Mouse (Mus musculus) neural tube, embryonic 15.5 days (tissue): ENCODE results near the gene Col7a1. TPM values are rescaled to one million over a fixed set of nuclear protein-coding genes. Genes with fewer than 3 reads are reported as not detected.

Experiments used
- ATAC-seq: fragments of 200-750 bp; cut with Nextera tagmentation; 2 replicates; pipeline ENCODE4 v1.8.0; 2017; ENCODE audit warnings: mild to moderate bottlenecking, moderate TSS enrichment, moderate library complexity; ENCODE audit not compliant: low FRiP score
- H3K27ac ChIP-seq: fragments of 300-500 bp; sonication (generic); replicated peaks from 2 replicates; pipeline ENCODE4 v1.5.1; 2015; ENCODE audit warnings: mild to moderate bottlenecking, inconsistent platforms
- H3K27me3 ChIP-seq: fragments of 300-500 bp; sonication (generic); replicated peaks from 2 replicates; pipeline ENCODE4 v1.6.1; 2015; ENCODE audit warnings: inconsistent platforms
- H3K36me3 ChIP-seq: fragments of 300-500 bp; sonication (generic); 2 replicates; pipeline ENCODE4 v1.6.1; 2015; ENCODE audit warnings: inconsistent platforms
- H3K4me1 ChIP-seq: fragments of 300-500 bp; sonication (generic); 2 replicates; pipeline ENCODE4 v1.6.1; 2015; ENCODE audit warnings: inconsistent platforms
- H3K4me2 ChIP-seq: fragments of 300-500 bp; sonication (generic); 2 replicates; pipeline ENCODE4 v1.6.1; 2015; ENCODE audit warnings: inconsistent platforms, mild to moderate bottlenecking, moderate library complexity
- H3K4me3 ChIP-seq: fragments of 300-500 bp; sonication (generic); replicated peaks from 2 replicates; pipeline ENCODE4 v1.5.1; 2015; ENCODE audit warnings: mild to moderate bottlenecking, inconsistent platforms
- H3K9ac ChIP-seq: fragments of 300-500 bp; sonication (generic); replicated peaks from 2 replicates; pipeline ENCODE4 v1.6.1; 2015; ENCODE audit warnings: mild to moderate bottlenecking, inconsistent platforms
- H3K9me3 ChIP-seq: fragments of 300-500 bp; sonication (generic); replicated peaks from 2 replicates; pipeline ENCODE4 v1.6.1; 2016; ENCODE audit warnings: inconsistent platforms
- WGBS: fragments of 180-500 bp; shearing (Covaris S2); methylation state at CpG from one replicate; pipeline ENCODE4 v1.1.7; 2015; ENCODE audit warnings: mixed read lengths; 5-methylcytosine and 5-hydroxymethylcytosine counted together
- polyA plus RNA-seq: library from polyadenylated mRNA; unstranded; fragments of >200 nt; fragmentation: Nextera tagmentation; extraction: Ambion mirVana; gene quantifications from 2 replicates; pipeline ENCODE4 v1.2.1, GENCODE M21; 2015

The Col7a1 gene
- polyA plus RNA-seq, 1 experiment from 2014 or later: 1.8 TPM

- 88% methylated on average over 13 of the region's 13 CpGs for WGBS
- ATAC-seq: no peak; the same call in 1 of the 2 replicates
- no peak overlapping the region for H3K27ac ChIP-seq
Observed at GRCm38 (mm10) chr9:108949231-108949966, 4.0 kb upstream of the Col7a1 start.

DNA sequence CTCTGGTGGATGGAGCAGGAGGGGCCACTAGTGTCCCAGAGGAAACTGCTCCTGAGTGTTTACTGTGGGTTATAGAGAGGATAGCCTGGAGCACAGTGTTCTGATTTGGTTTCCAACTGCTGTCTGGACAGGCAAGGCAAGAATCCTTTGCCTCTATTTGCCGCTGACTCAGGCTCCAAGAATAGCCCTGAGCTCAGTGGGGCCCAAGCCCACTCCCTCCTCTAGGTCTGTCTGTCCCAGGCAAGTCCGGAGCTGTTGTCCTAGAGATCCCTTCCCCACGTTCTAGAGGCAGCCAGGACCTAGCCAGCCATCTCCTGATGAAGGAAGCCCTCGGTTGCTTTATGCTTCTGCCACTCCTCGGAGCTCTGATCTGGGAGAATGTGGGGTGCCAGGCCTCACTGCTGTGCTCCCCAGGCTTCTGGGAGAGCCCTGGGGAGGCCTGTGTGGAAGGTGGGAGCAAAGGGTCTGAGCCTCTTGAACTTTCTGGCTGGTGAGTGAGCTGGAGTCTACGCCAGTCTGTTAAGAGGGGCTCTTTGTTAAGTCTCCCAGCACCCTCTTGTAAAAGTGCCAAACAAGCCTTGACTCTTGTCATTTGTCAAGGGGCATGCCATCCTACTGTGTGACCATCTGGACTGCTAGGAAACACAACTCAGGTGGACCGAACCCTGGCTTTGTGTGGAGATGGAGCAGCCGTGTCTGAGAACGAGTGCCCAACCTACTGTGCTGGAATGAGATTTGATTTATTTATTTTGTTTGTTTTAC lies 3.2 kb upstream of the Col7a1 start:
- Histone ChIP-seq H3K9ac (no peak overlapping the region), H3K27ac (peak overlapping the region; percentile 45), H3K4me3 (no peak overlapping the region), H3K36me3 (peaks cover 52% of the 10 kb centered on the region), H3K9me3 (no peaks in the 10 kb centered on the region), H3K27me3 (peaks cover 23% of the 10 kb centered on the region), H3K4me2 (no peak overlapping the region), H3K4me1 (no peaks in the 10 kb centered on the region)
- ATAC-seq: no peak
- WGBS: 86% methylated on average over 9 of the region's 9 CpGs

More at GRCm38 (mm10) chr9:108949231-108949966, 4.0 kb upstream of the Col7a1 start:
- Histone ChIP-seq H3K4me2 (no peak overlapping the region), H3K36me3 (peaks cover 59% of the 10 kb centered on the region), H3K4me1 (no peaks in the 10 kb centered on the region), H3K9me3 (no peaks in the 10 kb centered on the region), H3K9ac (no peak overlapping the region), H3K27me3 (peaks cover 23% of the 10 kb centered on the region), H3K4me3 (no peak overlapping the region)

GRCm38 (mm10) chr9:108955241-108955640 lies 1.9 kb downstream of the Col7a1 start:
- Histone ChIP-seq H3K9me3 (no peaks in the 10 kb centered on the region), H3K27ac (no peak overlapping the region), H3K4me3 (no peak overlapping the region), H3K4me1 (no peaks in the 10 kb centered on the region), H3K9ac (no peak overlapping the region), H3K36me3 (peaks cover 3% of the 10 kb centered on the region), H3K4me2 (no peak overlapping the region), H3K27me3 (peaks cover 23% of the 10 kb centered on the region)
- 91% methylated on average over 11 of the region's 11 CpGs for WGBS
- no peak for ATAC-seq

DNA sequence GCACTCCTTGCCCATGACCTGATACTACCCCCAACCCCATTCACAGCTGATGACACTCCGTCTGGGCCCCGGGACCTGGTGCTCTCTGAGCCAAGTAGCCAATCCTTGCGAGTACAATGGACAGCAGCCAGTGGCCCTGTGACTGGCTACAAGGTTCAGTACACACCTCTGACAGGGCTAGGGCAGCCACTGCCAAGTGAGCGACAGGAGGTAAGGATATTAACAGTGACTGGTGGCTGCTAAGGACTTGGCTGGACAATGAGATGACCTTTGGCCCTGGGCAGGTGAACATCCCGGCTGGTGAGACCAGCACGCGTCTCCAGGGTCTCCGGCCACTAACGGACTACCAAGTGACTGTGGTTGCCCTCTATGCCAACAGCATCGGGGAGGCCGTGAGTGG lies 2.5 kb downstream of the Col7a1 start:
- Histone ChIP-seq H3K9ac (no peak overlapping the region), H3K36me3 (no peaks in the 10 kb centered on the region), H3K4me3 (no peak overlapping the region), H3K4me1 (no peaks in the 10 kb centered on the region), H3K27me3 (peaks cover 23% of the 10 kb centered on the region), H3K9me3 (no peaks in the 10 kb centered on the region), H3K4me2 (no peak overlapping the region), H3K27ac (no peak overlapping the region)
- no peak for ATAC-seq
- 92% methylated on average over 11 of the region's 11 CpGs for WGBS

- H3K9me3 ChIP-seq: no peaks in the 10 kb centered on the region
- H3K9ac ChIP-seq: no peak overlapping the region
- H3K36me3 ChIP-seq: no peaks in the 10 kb centered on the region
- H3K4me3 ChIP-seq: no peak overlapping the region
- no peaks in the 10 kb centered on the region for H3K27me3 ChIP-seq
- no peak for ATAC-seq
- H3K4me1 ChIP-seq: no peaks in the 10 kb centered on the region
- WGBS: 83% methylated on average over 3 of the region's 3 CpGs
- H3K4me2 ChIP-seq: no peak overlapping the region
- H3K27ac ChIP-seq: no peak overlapping the region
Observed at GRCm38 (mm10) chr9:108963577-108963976, 10.2 kb downstream of the Col7a1 start.

GRCm38 (mm10) chr9:108964338-108964737 lies 11.0 kb downstream of the Col7a1 start:
- H3K9ac ChIP-seq: no peak overlapping the region
- H3K4me1 ChIP-seq: no peaks in the 10 kb centered on the region
- no peaks in the 10 kb centered on the region for H3K9me3 ChIP-seq
- no peaks in the 10 kb centered on the region for H3K27me3 ChIP-seq
- 87% methylated on average over 6 of the region's 6 CpGs for WGBS
- H3K36me3 ChIP-seq: no peaks in the 10 kb centered on the region
- H3K4me3 ChIP-seq: no peak overlapping the region
- no peak for ATAC-seq
- H3K27ac ChIP-seq: no peak overlapping the region
- no peak overlapping the region for H3K4me2 ChIP-seq

DNA sequence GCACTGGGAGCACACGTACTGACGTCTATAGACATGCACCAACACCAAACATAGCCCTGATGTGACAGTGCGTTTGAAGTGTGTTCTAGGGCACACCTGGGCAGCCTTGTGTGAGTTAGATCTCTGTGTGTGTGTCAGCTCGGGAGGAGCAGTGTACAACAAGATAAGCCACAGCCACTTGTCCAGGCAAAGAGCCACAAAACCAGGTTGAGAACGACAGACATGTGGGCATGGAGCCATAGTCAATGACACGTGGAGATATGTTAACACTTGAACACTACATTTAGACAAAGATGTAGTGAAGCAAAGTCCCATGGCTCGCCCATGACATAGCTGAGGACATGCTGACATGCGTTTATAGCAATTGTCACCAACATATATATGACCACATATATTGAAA lies 17.2 kb downstream of the Col7a1 start:
- Histone ChIP-seq H3K4me3 (no peak overlapping the region), H3K4me1 (no peaks in the 10 kb centered on the region), H3K27me3 (no peaks in the 10 kb centered on the region), H3K36me3 (no peaks in the 10 kb centered on the region), H3K27ac (no peak overlapping the region), H3K9ac (no peak overlapping the region), H3K9me3 (no peaks in the 10 kb centered on the region), H3K4me2 (no peak overlapping the region)
- ATAC-seq: no peak
- WGBS: 88% methylated on average over 8 of the region's 8 CpGs

GRCm38 (mm10) chr9:108976483-108976882 lies 23.1 kb downstream of the Col7a1 start:
- no peak overlapping the region for H3K27ac ChIP-seq
- H3K36me3 ChIP-seq: no peaks in the 10 kb centered on the region
- WGBS: 89% methylated on average over 9 of the region's 9 CpGs
- no peaks in the 10 kb centered on the region for H3K4me1 ChIP-seq
- no peaks in the 10 kb centered on the region for H3K9me3 ChIP-seq
- no peak overlapping the region for H3K4me3 ChIP-seq
- H3K9ac ChIP-seq: no peak overlapping the region
- no peak overlapping the region for H3K4me2 ChIP-seq
- no peaks in the 10 kb centered on the region for H3K27me3 ChIP-seq
- ATAC-seq: no peak

DNA sequence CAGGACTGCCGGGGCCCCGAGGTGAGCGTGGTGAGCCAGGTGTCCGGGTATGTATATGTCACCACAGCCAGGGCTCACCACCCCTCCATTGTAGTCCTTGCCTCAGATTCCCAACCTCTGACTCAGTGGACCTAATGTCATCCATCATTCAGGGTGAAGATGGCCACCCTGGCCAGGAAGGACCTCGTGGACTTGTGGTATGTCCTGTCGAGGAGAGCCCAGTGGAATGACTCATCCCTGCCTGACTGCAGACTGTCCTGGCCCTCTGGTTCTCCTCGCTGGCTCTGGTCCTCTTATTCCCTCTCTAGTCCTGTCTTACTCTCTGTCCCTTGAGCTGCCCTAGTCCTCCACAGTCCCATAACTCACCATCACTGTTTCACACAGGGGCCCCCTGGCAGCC lies 24.6 kb downstream of the Col7a1 start:
- Histone ChIP-seq H3K27ac (no peak overlapping the region), H3K4me3 (no peak overlapping the region), H3K4me2 (no peak overlapping the region), H3K9me3 (no peaks in the 10 kb centered on the region), H3K4me1 (no peaks in the 10 kb centered on the region), H3K9ac (no peak overlapping the region), H3K27me3 (no peaks in the 10 kb centered on the region), H3K36me3 (no peaks in the 10 kb centered on the region)
- ATAC-seq: no peak
- WGBS: 77% methylated on average over 7 of the region's 7 CpGs

DNA sequence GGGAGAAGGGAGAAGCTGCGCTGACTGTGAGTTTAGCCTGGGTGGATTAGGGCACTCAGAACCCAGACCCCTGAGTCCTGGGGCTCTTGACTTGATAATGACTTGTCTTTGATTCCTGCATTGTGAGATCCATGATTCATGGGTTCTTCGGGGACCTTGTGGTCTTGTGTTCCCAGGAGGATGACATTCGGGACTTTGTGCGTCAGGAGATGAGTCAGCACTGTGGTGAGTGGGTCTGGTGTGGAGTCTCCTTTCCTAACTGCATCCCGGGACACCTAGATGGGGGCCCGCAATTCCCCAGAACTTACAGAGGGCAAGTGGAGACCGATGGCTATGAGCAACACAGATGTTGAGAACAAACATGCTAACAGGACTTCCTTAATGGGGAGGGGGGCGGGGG lies 29.1 kb downstream of the Col7a1 start:
- no peak for ATAC-seq
- Histone ChIP-seq H3K4me3 (no peak overlapping the region), H3K27ac (no peak overlapping the region), H3K27me3 (no peaks in the 10 kb centered on the region), H3K4me2 (no peak overlapping the region), H3K9me3 (no peaks in the 10 kb centered on the region), H3K9ac (no peak overlapping the region), H3K36me3 (no peaks in the 10 kb centered on the region), H3K4me1 (no peaks in the 10 kb centered on the region)
- WGBS: 84% methylated on average over 8 of the region's 8 CpGs

DNA sequence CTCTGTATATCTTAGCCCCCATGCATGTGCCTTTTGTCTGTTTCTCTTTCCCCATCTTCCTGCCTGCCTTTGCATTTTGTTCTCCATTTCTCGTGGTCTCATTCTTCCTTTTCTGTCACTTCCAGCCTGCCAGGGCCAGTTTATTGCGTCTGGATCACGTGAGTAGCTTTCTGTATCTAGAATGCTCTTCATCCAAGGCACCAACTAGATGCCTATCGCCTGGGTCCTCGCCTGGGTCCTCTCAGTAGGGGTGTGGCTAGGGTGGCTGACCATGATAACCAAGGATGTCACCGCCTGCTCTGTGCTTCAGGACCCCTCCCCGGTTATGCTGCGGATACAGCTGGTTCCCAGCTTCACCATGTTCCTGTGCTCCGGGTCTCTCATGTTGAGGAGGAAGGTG lies 29.8 kb downstream of the Col7a1 start:
- no peak overlapping the region for H3K27ac ChIP-seq
- no peaks in the 10 kb centered on the region for H3K27me3 ChIP-seq
- no peak overlapping the region for H3K9ac ChIP-seq
- H3K4me3 ChIP-seq: no peak overlapping the region
- 0 out of 2 replicates have a peak, but pooled peaks cover 3% of the 10 kb centered on the region for H3K4me1 ChIP-seq
- H3K36me3 ChIP-seq: no peaks in the 10 kb centered on the region
- 78% methylated on average over 9 of the region's 9 CpGs for whole genome bisulfite sequencing
- no peaks in the 10 kb centered on the region for H3K9me3 ChIP-seq
- no peak overlapping the region for H3K4me2 ChIP-seq
- no peak for ATAC-seq

- Histone ChIP-seq H3K9me3 (no peaks in the 10 kb centered on the region), H3K27ac (no peak within 1 kb of the TSS), H3K9ac (no peak within 1 kb of the TSS), H3K4me2 (no peak within 1 kb of the TSS), H3K36me3 (no peaks in the 10 kb centered on the region), H3K4me1 (peaks cover 6% of the 10 kb centered on the region; the same call in 1 of the 2 replicates), H3K27me3 (no peaks in the 10 kb centered on the region), H3K4me3 (no peak within 1 kb of the TSS)
- whole genome bisulfite sequencing: 80% methylated on average over 4 of the region's 4 CpGs
- no peak for ATAC-seq
Observed at GRCm38 (mm10) chr9:108985710-108986109, 32.3 kb downstream of the Col7a1 start, which contains the start of gene Ucn2. Gene Ucn2 (plus strand): TSS chr9:108986010.
